Mouse (Mus musculus): Measurements from ENCODE around the gene Nars2. TPM values are rescaled to one million over a fixed set of nuclear protein-coding genes. Genes with fewer than 3 reads are reported as not detected.

The Nars2 gene
- total and polyA plus RNA-seq, 3 experiments, result 12.1 to 19.1 (median 14.6) TPM

GRCm38 (mm10) chr7:97071512-97071911 lies 120.2 kb downstream of the Nars2 start:
- Histone ChIP-seq H3K36me3 (replicated peaks in 1 of 2; ENCODE audit: control insufficient read depth in 1 of 2, insufficient read depth in 1 of 2, low read length in 1 of 2) (peaks cover 0 to 11% of the 10 kb centered on the region in 2 experiments), H3K9ac (ENCODE audit: insufficient read depth, low read depth) (no peak overlapping the region), H3K4me2 (ENCODE audit: insufficient read depth, low read depth, poor library complexity, severe bottlenecking) (no peak overlapping the region), H3K4me1 (ENCODE audit: control insufficient read depth in 1 of 2, insufficient read depth in 2 of 2) (no peaks in the 10 kb centered on the region), H3K27me3 (replicated peaks) (no peaks in the 10 kb centered on the region), H3K27ac (ENCODE audit: insufficient read depth, low read depth) (no peak overlapping the region), H3K9me3 (replicated peaks; ENCODE audit: low read length) (no peaks in the 10 kb centered on the region), H3K4me3 (replicated peaks in 1 of 3; ENCODE audit: low read depth in 2 of 3, low read length in 2 of 3, poor library complexity in 1 of 3) (no peak overlapping the region), H3K79me2 (replicated peaks; ENCODE audit: control insufficient read depth, extremely low read depth, insufficient read depth, poor library complexity, severe bottlenecking) (no peaks in the 10 kb centered on the region)
- in situ Hi-C loops (cut with MboI; ENCODE audit: low pct_ligation_motif_present, low pct_unique_long_range_greater_than_20kb, low sequenced_read_pairs) (no loop called here), dilution Hi-C loops (cut with MboI; ENCODE audit: extremely low pct_ligation_motif_present, extremely low pct_unique_long_range_greater_than_20kb, low sequenced_read_pairs) (no loop called here)
- DNase-seq (ENCODE audit: extremely low read depth), result no peak
- TF ChIP-seq MEF2A (IDR thresholded peaks at IDR 0.05; ENCODE audit: borderline replicate concordance, low read depth, low read length) (no peak), HCFC1 (IDR thresholded peaks at IDR 0.05; ENCODE audit: low read depth, low read length) (no peak), MAZ (IDR thresholded peaks at IDR 0.05; ENCODE audit: low read depth, low read length) (no peak), POLR2A (IDR thresholded peaks at IDR 0.05; ENCODE audit: low read depth, low read length) (no peak), BHLHE40 (IDR thresholded peaks at IDR 0.05; ENCODE audit: low read depth, low read length) (no peak), NRF1 (IDR thresholded peaks at IDR 0.05; ENCODE audit: low read depth, low read length) (no peak)

GRCm38 (mm10) chr7:97072061-97072460 lies 120.8 kb downstream of the Nars2 start:
- in situ Hi-C loops (cut with MboI; ENCODE audit: low pct_ligation_motif_present, low pct_unique_long_range_greater_than_20kb, low sequenced_read_pairs), result no loop called here
- H3K27ac ChIP-seq (ENCODE audit: insufficient read depth, low read depth), result no peak overlapping the region
- H3K79me2 ChIP-seq (replicated peaks; ENCODE audit: control insufficient read depth, extremely low read depth, insufficient read depth, poor library complexity, severe bottlenecking), result no peaks in the 10 kb centered on the region
- no peak overlapping the region for H3K4me3 ChIP-seq (replicated peaks in 1 of 3; ENCODE audit: low read depth in 2 of 3, low read length in 2 of 3, poor library complexity in 1 of 3)
- H3K36me3 ChIP-seq (replicated peaks in 1 of 2; ENCODE audit: control insufficient read depth in 1 of 2, insufficient read depth in 1 of 2, low read length in 1 of 2), result peaks cover 0 to 9% of the 10 kb centered on the region in 2 experiments
- no peaks in the 10 kb centered on the region for H3K27me3 ChIP-seq (replicated peaks)
- H3K9me3 ChIP-seq (replicated peaks; ENCODE audit: low read length), result no peaks in the 10 kb centered on the region
- dilution Hi-C loops (cut with MboI; ENCODE audit: extremely low pct_ligation_motif_present, extremely low pct_unique_long_range_greater_than_20kb, low sequenced_read_pairs), result no loop called here
- TF ChIP-seq PAX5 (IDR thresholded peaks at IDR 0.05; ENCODE audit: low read length) (no peak), MYC (IDR thresholded peaks at IDR 0.05; ENCODE audit: low read depth, low read length) (no peak), USF2 (conservative IDR thresholded peaks at IDR 0.05; ENCODE audit: low read depth, low read length) (no peak), POLR2AphosphoS2 (IDR thresholded peaks at IDR 0.05; ENCODE audit: low read depth, low read length) (no peak), MAZ (IDR thresholded peaks at IDR 0.05; ENCODE audit: low read depth, low read length) (no peak), ZC3H11A (IDR thresholded peaks at IDR 0.05; ENCODE audit: low read depth, low read length) (no peak), RCOR1 (conservative IDR thresholded peaks at IDR 0.05; ENCODE audit: low read depth, low read length) (no peak), E2F4 (IDR thresholded peaks at IDR 0.05; ENCODE audit: insufficient replicate concordance, low read depth, low read length) (no peak), TCF12 (IDR thresholded peaks at IDR 0.05; ENCODE audit: low read depth, low read length) (no peak), IRF4 (IDR thresholded peaks at IDR 0.05; ENCODE audit: low read depth, low read length) (no peak), MEF2A (IDR thresholded peaks at IDR 0.05; ENCODE audit: borderline replicate concordance, low read depth, low read length) (no peak), JUND (conservative IDR thresholded peaks at IDR 0.05; ENCODE audit: low read depth, low read length) (no peak), SMC3 (IDR thresholded peaks at IDR 0.05; ENCODE audit: low read depth, low read length) (no peak), MAFK (IDR thresholded peaks at IDR 0.05; ENCODE audit: insufficient replicate concordance, low read length) (no peak), NELFE (IDR thresholded peaks at IDR 0.05; ENCODE audit: low read depth, low read length) (no peak), BHLHE40 (IDR thresholded peaks at IDR 0.05; ENCODE audit: low read depth, low read length) (no peak), UBTF (IDR thresholded peaks at IDR 0.05; ENCODE audit: low read depth, low read length) (no peak), MXI1 (IDR thresholded peaks at IDR 0.05; ENCODE audit: low read depth, low read length) (no peak)
- no peak overlapping the region for H3K9ac ChIP-seq (ENCODE audit: insufficient read depth, low read depth)
- DNase-seq (ENCODE audit: extremely low read depth), result no peak
- no peak overlapping the region for H3K4me2 ChIP-seq (ENCODE audit: insufficient read depth, low read depth, poor library complexity, severe bottlenecking)
- no peaks in the 10 kb centered on the region for H3K4me1 ChIP-seq (ENCODE audit: control insufficient read depth in 1 of 2, insufficient read depth in 2 of 2)

Data from CH12.LX (cell line).